ENCODE assay signal across 9 mouse cellular contexts in the genomic region with DNA sequence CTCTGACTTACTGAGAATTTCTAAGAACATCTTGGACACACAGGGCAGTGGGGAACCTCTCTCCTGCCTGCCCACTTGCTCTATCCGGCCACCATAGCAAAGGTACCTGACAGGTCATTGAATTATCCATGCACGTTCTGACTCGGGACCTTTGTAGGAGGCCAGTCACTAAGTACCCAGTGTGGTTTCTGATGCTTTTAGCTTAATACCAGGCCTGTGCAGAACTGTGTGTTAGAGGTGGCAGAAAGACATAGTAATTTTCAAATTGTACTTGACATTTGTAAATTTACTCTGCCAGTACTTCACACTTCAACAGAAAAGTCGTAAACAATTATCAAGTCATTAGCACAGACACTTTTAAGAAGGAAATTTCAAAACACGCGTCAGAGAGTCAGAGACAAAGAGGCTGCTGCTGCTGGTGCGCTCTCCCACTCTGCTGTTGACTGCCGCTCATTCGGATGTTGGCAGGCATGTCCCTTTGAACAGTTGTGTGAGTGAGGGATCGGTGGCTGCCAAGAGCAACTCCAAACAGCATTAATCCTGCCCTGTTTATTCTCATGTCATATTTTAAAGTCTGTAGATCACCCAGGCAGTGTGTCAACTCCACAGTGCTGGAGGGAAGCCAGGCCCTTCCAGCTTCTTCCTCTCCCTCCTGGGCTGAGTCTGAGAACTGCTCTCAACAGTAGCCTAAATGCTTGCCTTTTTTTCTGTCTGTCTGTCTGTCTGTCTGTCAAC.
DNase-seq lines count a peak whose midpoint lies in the region; ATAC-seq and TF ChIP-seq lines count a peak whose summit lies in the region.
"Had no signal": no experiment of that assay in that cellular context is flagged by ENCODE, and none has a peak within 500 bp of the region (broad histone marks: within the 10 kb centered on the region; RNA-seq: fewer than 3 reads in every experiment).

No protein-coding gene starts in this region.

- peaks cover 11% of the 10 kb centered on the region for H3K36me3 ChIP-seq in kidney, adult 2 months (ENCODE audit: control insufficient read depth, insufficient read depth, low read length)
- H3K36me3 ChIP-seq in lung, postnatal 0 days (ENCODE audit: insufficient read depth, low read length), result peaks cover 28% of the 10 kb centered on the region; the same call in 1 of the 2 replicates
- H3K36me3 ChIP-seq in thymus, adult 2 months (ENCODE audit: control insufficient read depth, insufficient read depth, low read length), result peaks cover 47% of the 10 kb centered on the region

- H3K27me3 ChIP-seq in kidney, adult 2 months (replicated peaks; ENCODE audit: control insufficient read depth, insufficient read depth, low read length), result no peaks in the 10 kb centered on the region
- no peaks in the 10 kb centered on the region for H3K27me3 ChIP-seq in lung, postnatal 0 days (replicated peaks; ENCODE audit: insufficient read depth, low read length)
- H3K27me3 ChIP-seq in thymus, adult 2 months (ENCODE audit: control insufficient read depth, insufficient read depth, low read length), result no peaks in the 10 kb centered on the region
- H3K27me3 ChIP-seq: limb, embryonic 13.5 days had no signal

- no peak overlapping the region for H3K9ac ChIP-seq in lung, postnatal 0 days (replicated peaks; ENCODE audit: low read depth)
- H3K9ac ChIP-seq: limb, embryonic 13.5 days had no signal

- no peak for TF ChIP-seq CTCF in kidney, adult 2 months (conservative IDR thresholded peaks at IDR 0.05; ENCODE audit: insufficient read depth, insufficient read length, low read depth, low read length)
- no peak for TF ChIP-seq CTCF in lung, postnatal 0 days (IDR thresholded peaks at IDR 0.05)
- no peak for TF ChIP-seq CTCF in thymus, adult 2 months (IDR thresholded peaks at IDR 0.05; ENCODE audit: borderline replicate concordance, control insufficient read depth, extremely low read depth, insufficient read depth, low read length, poor library complexity)

- no peak overlapping the region for H3K4me2 ChIP-seq in lung, postnatal 0 days (replicated peaks; ENCODE audit: low read depth, low read length)
- H3K4me2 ChIP-seq: limb, embryonic 13.5 days had no signal

- H3K4me3 ChIP-seq in kidney, adult 2 months (ENCODE audit: insufficient read depth, low read depth, low read length), result no peak overlapping the region
- H3K4me3 ChIP-seq in lung, postnatal 0 days (ENCODE audit: low read depth, low read length), result no peak overlapping the region
- no peak overlapping the region for H3K4me3 ChIP-seq in thymus, adult 2 months (ENCODE audit: control insufficient read depth, insufficient read depth, low read length)
- H3K4me3 ChIP-seq: limb, embryonic 13.5 days had no signal

- H3K4me1 ChIP-seq in kidney, adult 2 months (ENCODE audit: control insufficient read depth, insufficient read depth, low read length), result no peaks in the 10 kb centered on the region
- H3K4me1 ChIP-seq in lung, postnatal 0 days (ENCODE audit: insufficient read depth, low read depth, low read length), result peaks cover 12% of the 10 kb centered on the region; the same call in 1 of the 2 replicates
- no peaks in the 10 kb centered on the region for H3K4me1 ChIP-seq in thymus, adult 2 months (replicated peaks; ENCODE audit: control insufficient read depth, insufficient read depth, low read length)

- no peaks in the 10 kb centered on the region for H3K9me3 ChIP-seq in lung, postnatal 0 days (ENCODE audit: low read length)

- WGBS in kidney, adult 2 months, result 63% methylated on average over 10 of the region's 10 CpGs
- WGBS in lung, postnatal 0 days, result 23% methylated on average over 10 of the region's 10 CpGs
- 94% methylated on average over 10 of the region's 10 CpGs for WGBS in thymus, adult 2 months

- ATAC-seq in lung, postnatal 0 days, result peak; percentile 90

- peak; percentile 55 for TF ChIP-seq EP300 in lung, postnatal 0 days (IDR thresholded peaks at IDR 0.05)

- peak; percentile 33 to 58 for DNase-seq in cerebellum, postnatal 25 days
- no peak for DNase-seq in cerebellum, adult 9-10 months
- DNase-seq in right cerebral cortex, adult 18-20 months, result peak; percentile 29
- DNase-seq in right cerebral cortex, postnatal 36 days (ENCODE audit: low spot score in 2 of 2), result no peak
- peak; percentile 58 for DNase-seq in kidney, adult 2 months
- peak; percentile 83 for DNase-seq in lung, postnatal 0 days (ENCODE audit: low spot score)
- no peak for DNase-seq in urinary bladder, postnatal 25 days (ENCODE audit: low spot score)
- DNase-seq in thymus, adult 2 months, result no peak

- no peak overlapping the region for H3K27ac ChIP-seq in kidney, adult 2 months (ENCODE audit: insufficient read depth, low read depth, low read length)
- H3K27ac ChIP-seq in lung, postnatal 0 days (ENCODE audit: low read length), result 0 out of 2 replicates have a peak overlapping the region, but pooled peaks have one; percentile 0
- no peak overlapping the region for H3K27ac ChIP-seq in thymus, adult 2 months (ENCODE audit: control insufficient read depth, insufficient read depth, low read length)
- H3K27ac ChIP-seq: limb, embryonic 13.5 days had no signal

- TF ChIP-seq POLR2A in kidney, adult 2 months (IDR thresholded peaks at IDR 0.05; ENCODE audit: low read depth, low read length), result no peak
- no peak for TF ChIP-seq POLR2A in thymus, adult 2 months (IDR thresholded peaks at IDR 0.05; ENCODE audit: control insufficient read depth, extremely low read depth, insufficient read depth, low read length, poor library complexity)

Comparison
In these comparisons a context has a peak if more than half of its experiments do, and no peak if none do; other contexts are left out.
1. DNase-seq: peak in cerebellum, postnatal 25 days (2 of 2), right cerebral cortex, adult 18-20 months (single experiment), kidney, adult 2 months (single experiment) and lung, postnatal 0 days (single experiment); none in cerebellum, adult 9-10 months (single experiment), right cerebral cortex, postnatal 36 days (0 of 2), urinary bladder, postnatal 25 days (single experiment) and thymus, adult 2 months (single experiment).